22 mouse cellular contexts compared by ENCODE assay signal in genomic region chr4:105252571-105253200, GRCm38 (mm10).
A peak's percentile ranks its signal among the peaks of the same experiment; 100 is the strongest.
DNase-seq lines count a peak whose midpoint lies in the region; ATAC-seq and TF ChIP-seq lines count a peak whose summit lies in the region.
"Had no signal": no experiment of that assay in that cellular context is flagged by ENCODE, and none has a peak within 500 bp of the region (broad histone marks: within the 10 kb centered on the region; RNA-seq: fewer than 3 reads in every experiment).

No protein-coding gene starts in this region.

- no peaks in the 10 kb centered on the region for H3K27me3 ChIP-seq in kidney, postnatal 0 days (ENCODE audit: insufficient read depth, low read length)
- no peaks in the 10 kb centered on the region for H3K27me3 ChIP-seq in splenic B cell, adult 2 months (ENCODE audit: control insufficient read depth, insufficient read depth, low read length, poor library complexity, severe bottlenecking)
- no peaks in the 10 kb centered on the region for H3K27me3 ChIP-seq in forebrain, embryonic 14.5 days (replicated peaks; ENCODE audit: control insufficient read depth, insufficient read depth, low read length)
- H3K27me3 ChIP-seq: heart, embryonic 12.5 days; hindbrain, embryonic 13.5 days; neural tube, embryonic 12.5 days had no signal

- no peak for ATAC-seq in kidney, postnatal 0 days (replicated peaks; ENCODE audit: low FRiP score, low read depth)
- ATAC-seq in forebrain, embryonic 14.5 days: no peak
- ATAC-seq: forebrain, postnatal 0 days; liver, postnatal 0 days had no signal

- H3K4me3 ChIP-seq in kidney, postnatal 0 days (replicated peaks; ENCODE audit: low read depth, low read length): no peak overlapping the region
- no peak overlapping the region for H3K4me3 ChIP-seq in forebrain, embryonic 14.5 days (ENCODE audit: low read depth, low read length)
- H3K4me3 ChIP-seq: heart, embryonic 12.5 days; hindbrain, embryonic 13.5 days; left cerebral cortex, adult 2 months; limb, embryonic 10.5 days; neural tube, embryonic 12.5 days had no signal

- H3K27ac ChIP-seq in kidney, postnatal 0 days: no peak overlapping the region
- H3K27ac ChIP-seq in forebrain, embryonic 14.5 days (ENCODE audit: low read depth, low read length): no peak overlapping the region
- H3K27ac ChIP-seq: hindbrain, embryonic 13.5 days; left cerebral cortex, adult 2 months; limb, embryonic 10.5 days; neural tube, embryonic 12.5 days had no signal

- H3K9me3 ChIP-seq in kidney, postnatal 0 days (replicated peaks; ENCODE audit: low read length): no peaks in the 10 kb centered on the region
- no peaks in the 10 kb centered on the region for H3K9me3 ChIP-seq in forebrain, embryonic 14.5 days (replicated peaks; ENCODE audit: control insufficient read depth, low read length)
- H3K9me3 ChIP-seq: heart, embryonic 12.5 days; hindbrain, embryonic 13.5 days; limb, embryonic 10.5 days; neural tube, embryonic 12.5 days had no signal

- no peak overlapping the region for H3K4me2 ChIP-seq in kidney, postnatal 0 days (ENCODE audit: low read length)
- H3K4me2 ChIP-seq in forebrain, embryonic 14.5 days (ENCODE audit: low read length): no peak overlapping the region
- H3K4me2 ChIP-seq: heart, embryonic 12.5 days; hindbrain, embryonic 13.5 days; midbrain, embryonic 11.5 days; neural tube, embryonic 12.5 days had no signal

- WGBS in kidney, postnatal 0 days: 44% methylated on average over 5 of the region's 5 CpGs
- WGBS in forebrain, embryonic 14.5 days: 88% methylated on average over 5 of the region's 5 CpGs

- TF ChIP-seq CTCF in kidney, postnatal 0 days (IDR thresholded peaks at IDR 0.05; ENCODE audit: low read depth): no peak

- H3K9ac ChIP-seq in kidney, postnatal 0 days (ENCODE audit: low read depth, low read length): no peak overlapping the region
- H3K9ac ChIP-seq in forebrain, embryonic 14.5 days (ENCODE audit: low read length): no peak overlapping the region
- H3K9ac ChIP-seq: forebrain, postnatal 0 days; heart, embryonic 12.5 days; hindbrain, embryonic 13.5 days; liver, postnatal 0 days; neural tube, embryonic 12.5 days had no signal

- no peaks in the 10 kb centered on the region for H3K36me3 ChIP-seq in kidney, postnatal 0 days (ENCODE audit: insufficient read depth, low read length)
- H3K36me3 ChIP-seq in splenic B cell, adult 2 months (ENCODE audit: control insufficient read depth, insufficient read depth, low read length, poor library complexity, severe bottlenecking): no peaks in the 10 kb centered on the region
- H3K36me3 ChIP-seq in forebrain, embryonic 14.5 days (ENCODE audit: control insufficient read depth, insufficient read depth, low read length): no peaks in the 10 kb centered on the region
- H3K36me3 ChIP-seq: heart, embryonic 12.5 days; hindbrain, embryonic 13.5 days; limb, embryonic 10.5 days; neural tube, embryonic 12.5 days had no signal

- H3K4me1 ChIP-seq in kidney, postnatal 0 days (replicated peaks; ENCODE audit: insufficient read depth, low read length): peaks cover 15% of the 10 kb centered on the region
- H3K4me1 ChIP-seq in forebrain, embryonic 14.5 days (ENCODE audit: control insufficient read depth, insufficient read depth, low read length): peaks cover 3% of the 10 kb centered on the region; the same call in 1 of the 2 replicates
- H3K4me1 ChIP-seq: hindbrain, embryonic 13.5 days; neural tube, embryonic 12.5 days had no signal

- peak; percentile 24 for DNase-seq in embryo, embryonic 10 days (ENCODE audit: low spot score)
- no peak for DNase-seq in embryo, embryonic 9.5 days (ENCODE audit: extremely low spot score)
- peak; percentile 43 for DNase-seq in kidney, postnatal 0 days (ENCODE audit: low spot score)
- DNase-seq in kidney, postnatal 10 days: no peak
- peak; percentile 61 for DNase-seq in ZHBTc4 (ENCODE audit: low read depth, low spot score)
- DNase-seq in splenic B cell, adult 2 months (ENCODE audit: low read depth, low spot score): peak; percentile 55
- DNase-seq in right cerebral cortex, adult 2 months (ENCODE audit: low spot score in 2 of 2): no peak
- no peak for DNase-seq in forebrain, embryonic 14.5 days (ENCODE audit: low spot score)
- DNase-seq: adrenal gland, adult 2 months; cerebellum, adult 8-10 months; forebrain, postnatal 0 days; heart, postnatal 14 days; kidney, adult 18-20 months; liver, postnatal 0 days; lung, postnatal 14 days; thymus, postnatal 14 days had no signal

Comparison
In these comparisons a context has a peak if more than half of its experiments do, and no peak if none do; other contexts are left out.
1. DNase-seq: peak in embryo, embryonic 10 days (single experiment), kidney, postnatal 0 days (single experiment), ZHBTc4 (single experiment) and splenic B cell, adult 2 months (single experiment); none in embryo, embryonic 9.5 days (single experiment), kidney, postnatal 10 days (single experiment), right cerebral cortex, adult 2 months (0 of 2) and forebrain, embryonic 14.5 days (single experiment).